Comparison of ENCODE assay signal across 7 mouse cellular contexts in the genomic region with DNA sequence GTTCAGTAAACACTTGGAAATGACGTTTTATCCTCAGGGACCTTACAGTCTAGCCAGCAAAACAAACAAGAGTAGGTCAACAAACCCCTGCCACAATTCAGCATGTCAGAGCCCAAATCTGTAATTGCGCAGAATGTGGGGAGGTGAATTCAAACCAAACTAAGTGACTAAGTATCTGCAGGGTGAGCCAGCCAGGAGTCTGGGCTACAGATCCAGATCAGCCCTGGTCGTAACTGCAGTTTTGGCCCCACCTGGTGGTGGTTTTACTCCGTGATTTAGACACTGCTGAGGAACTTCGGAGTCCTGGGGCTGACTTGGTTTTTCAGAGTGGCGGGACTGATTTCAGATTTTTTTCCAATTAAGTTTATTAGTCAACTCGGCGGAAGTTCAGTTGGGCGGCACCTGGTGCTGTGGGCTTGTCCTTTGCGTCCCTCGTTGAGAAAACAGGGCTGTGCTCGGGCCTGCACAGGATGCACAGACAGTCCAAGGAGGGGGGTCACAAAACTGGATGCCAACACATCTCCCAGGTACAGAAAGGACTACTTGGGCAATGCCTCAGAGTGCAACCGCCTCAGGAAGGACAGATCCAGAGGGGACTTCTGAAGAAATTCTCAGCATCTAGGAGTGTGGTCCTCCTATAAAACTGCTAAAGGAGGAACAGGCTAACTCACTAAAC.
DNase-seq lines count a peak whose midpoint lies in the region; ATAC-seq lines count a peak whose summit lies in the region.

No protein-coding gene starts in this region.

- peak; percentile 67 for ATAC-seq in forebrain, embryonic 12.5 days (ENCODE audit: low FRiP score)
- 0 out of 2 replicates have a peak, but pooled peaks have one; percentile 71 for ATAC-seq in megakaryocyte-erythroid progenitor cell, adult 5-6 weeks (replicated peaks; ENCODE audit: low FRiP score, low TSS enrichment, poor library complexity, severe bottlenecking)

- H3K27me3 ChIP-seq in forebrain, embryonic 12.5 days = 0 out of 2 replicates have a peak, but pooled peaks cover 3% of the 10 kb centered on the region

- H3K4me1 ChIP-seq in forebrain, embryonic 12.5 days = peaks cover 15% of the 10 kb centered on the region

- H3K9ac ChIP-seq in forebrain, embryonic 12.5 days = no peak overlapping the region

- no peak overlapping the region for H3K27ac ChIP-seq in forebrain, embryonic 12.5 days

- H3K4me3 ChIP-seq in forebrain, embryonic 12.5 days (replicated peaks) = no peak overlapping the region

- no peaks in the 10 kb centered on the region for H3K36me3 ChIP-seq in forebrain, embryonic 12.5 days (replicated peaks)

- WGBS in forebrain, embryonic 12.5 days = 50% methylated on average over 13 of the region's 13 CpGs

- no peaks in the 10 kb centered on the region for H3K9me3 ChIP-seq in forebrain, embryonic 12.5 days

- DNase-seq in NIH3T3 (ENCODE audit: low read depth) = peak; percentile 80
- DNase-seq in brain, embryonic 18.5 days (ENCODE audit: low read depth, low spot score) = peak; percentile 28
- DNase-seq in hindlimb bud, embryonic 11.5 days (ENCODE audit: extremely low spot score, low read depth, low spot score) = peak; percentile 30
- peak; percentile 62 for DNase-seq in left cerebral cortex, adult 11 months (ENCODE audit: low spot score)
- peak; percentile 65 to 72 for DNase-seq in right cerebral cortex, postnatal 36 days (ENCODE audit: low spot score in 2 of 2)

- no peak overlapping the region for H3K4me2 ChIP-seq in forebrain, embryonic 12.5 days

Comparison
In these comparisons a context has a peak if more than half of its experiments do, and no peak if none do; other contexts are left out.
1. DNase-seq: peak in every context shown above with its lines; median percentile 80 in NIH3T3; 68 in right cerebral cortex, postnatal 36 days; 62 in left cerebral cortex, adult 11 months; 30 in hindlimb bud, embryonic 11.5 days; 28 in brain, embryonic 18.5 days.